15 mouse cellular contexts compared by ENCODE assay signal in the genomic region with DNA sequence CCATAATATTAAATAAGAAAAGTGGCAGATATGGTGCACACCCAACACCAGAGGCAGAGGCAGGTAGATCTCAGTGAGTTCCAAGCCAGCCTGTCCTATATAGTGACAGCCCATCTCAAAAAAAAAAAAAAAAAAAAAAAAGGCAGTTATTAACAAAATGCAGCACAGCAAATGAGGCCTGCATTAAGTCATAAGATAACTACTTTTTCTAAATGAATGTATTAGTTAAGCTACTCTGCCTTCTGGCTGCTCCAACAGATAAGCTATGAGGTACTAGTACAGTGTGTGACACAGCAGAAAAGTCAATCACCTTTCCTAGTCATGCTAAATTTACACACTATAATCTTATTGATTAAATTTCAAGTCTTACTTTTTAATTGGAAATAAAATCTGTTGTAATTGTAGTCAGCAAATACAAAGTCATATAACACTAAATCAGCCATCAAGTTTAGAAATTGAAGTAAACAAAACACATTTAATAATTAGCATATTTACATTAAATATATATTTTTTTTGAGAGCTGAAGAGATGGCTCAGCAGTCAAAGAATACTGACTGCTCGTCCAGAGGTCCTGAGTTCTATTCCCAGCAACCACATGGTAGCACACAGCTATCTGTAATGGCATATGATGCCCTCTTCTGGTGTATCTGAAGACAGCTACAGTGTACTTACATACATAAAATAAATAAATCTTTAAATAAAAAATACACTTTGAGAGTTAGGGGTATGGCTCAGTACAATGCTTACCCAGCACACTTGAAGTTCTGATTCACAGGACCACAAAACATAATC. TPM values are rescaled to one million over a fixed set of nuclear protein-coding genes. Genes with fewer than 3 reads are reported as not detected.
DNase-seq lines count a peak whose midpoint lies in the region; ATAC-seq lines count a peak whose summit lies in the region.
"Had no signal": no experiment of that assay in that cellular context is flagged by ENCODE, and none has a peak within 500 bp of the region (broad histone marks: within the 10 kb centered on the region; RNA-seq: fewer than 3 reads in every experiment).

No protein-coding gene starts in this region.

- 22% methylated on average over 1 of the region's 1 CpGs for WGBS in liver, embryonic 13.5 days (ENCODE audit: insufficient replicate concordance)

- peak overlapping the region; percentile 98 for H3K27ac ChIP-seq in liver, embryonic 13.5 days
- H3K27ac ChIP-seq: hindbrain, embryonic 14.5 days; limb, embryonic 10.5 days had no signal

- H3K9me3 ChIP-seq in liver, embryonic 13.5 days (replicated peaks): no peaks in the 10 kb centered on the region
- H3K9me3 ChIP-seq: limb, embryonic 10.5 days had no signal

- peak overlapping the region; percentile 70 for H3K9ac ChIP-seq in liver, embryonic 13.5 days
- H3K9ac ChIP-seq: hindbrain, embryonic 14.5 days had no signal

- no peaks in the 10 kb centered on the region for H3K27me3 ChIP-seq in liver, embryonic 13.5 days

- peaks cover 16% of the 10 kb centered on the region for H3K36me3 ChIP-seq in liver, embryonic 13.5 days

- DNase-seq in 3T3-L1 (ENCODE audit: low read depth, low spot score) (peak; percentile 28), A20 (ENCODE audit: low read depth, low spot score) (peak; percentile 43)
- DNase-seq in c-Kit-negative CD71-positive TER-119-positive erythroid progenitor cells, embryonic 14.5 days (ENCODE audit: low read depth, low spot score): peak; percentile 67
- peak; percentile 42 for DNase-seq in liver, embryonic 13.5 days
- no peak for DNase-seq in right cerebral cortex, postnatal 10 days (ENCODE audit: low spot score in 2 of 2)
- DNase-seq in cerebellum, postnatal 10 days: no peak
- no peak for DNase-seq in thymus, postnatal 10 days (ENCODE audit: low spot score in 2 of 2)
- DNase-seq: adrenal gland, postnatal 14 days; cerebellum, adult 9-11 months; heart, adult 11 months; kidney, adult 11 months; kidney, postnatal 10 days; layer of hippocampus, postnatal 36 days had no signal

- ATAC-seq in liver, embryonic 13.5 days (ENCODE audit: low read depth): peak; percentile 67

- peaks cover 41% of the 10 kb centered on the region for H3K4me1 ChIP-seq in liver, embryonic 13.5 days (replicated peaks)

- H3K4me2 ChIP-seq in liver, embryonic 13.5 days: peak overlapping the region; percentile 67
- H3K4me2 ChIP-seq: hindbrain, embryonic 14.5 days had no signal

- peak overlapping the region; percentile 49 for H3K4me3 ChIP-seq in liver, embryonic 13.5 days (replicated peaks)
- H3K4me3 ChIP-seq: limb, embryonic 10.5 days had no signal

RNA-seq across cellular contexts. Expression of a gene that starts 2.6 kb away (rescaled TPM):
- polyA plus RNA-seq in liver, embryonic 13.5 days (2015; fragmentation: Nextera tagmentation; extraction: Ambion mirVana): 57.8 and 62.1 TPM in 2 replicates

RNA-seq across cellular contexts. Expression of a gene that starts 6.7 kb away (rescaled TPM):
- polyA plus RNA-seq in liver, embryonic 13.5 days (2015; fragmentation: Nextera tagmentation; extraction: Ambion mirVana): 3.4 and 5.2 TPM in 2 replicates

RNA-seq across cellular contexts. Expression of a gene that starts 6.8 kb away (rescaled TPM):
- polyA plus RNA-seq in liver, embryonic 13.5 days (2015; fragmentation: Nextera tagmentation; extraction: Ambion mirVana): 2.3 and 2.5 TPM in 2 replicates

RNA-seq across cellular contexts. Expression of a gene that starts 42.9 kb away (rescaled TPM):
- 53.5 and 54.9 TPM in 2 replicates for polyA plus RNA-seq in liver, embryonic 13.5 days (2015; fragmentation: Nextera tagmentation; extraction: Ambion mirVana)

RNA-seq across cellular contexts. Expression of a gene that starts 44.4 kb away (rescaled TPM):
- 184 and 190 TPM in 2 replicates for polyA plus RNA-seq in liver, embryonic 13.5 days (2015; fragmentation: Nextera tagmentation; extraction: Ambion mirVana)

Comparison
In these comparisons a context has a peak if more than half of its experiments do, and no peak if none do; other contexts are left out.
1. DNase-seq: peak in 3T3-L1 (single experiment), A20 (single experiment), c-Kit-negative CD71-positive TER-119-positive erythroid progenitor cells, embryonic 14.5 days (single experiment) and liver, embryonic 13.5 days (single experiment); none in right cerebral cortex, postnatal 10 days (0 of 2), cerebellum, postnatal 10 days (0 of 2) and thymus, postnatal 10 days (0 of 2).